Mouse (Mus musculus) midbrain, embryonic 15.5 days (tissue): Measurements from ENCODE around the gene Sf3b1. TPM values are rescaled to one million over a fixed set of nuclear protein-coding genes. Genes with fewer than 3 reads are reported as not detected.
"Not testable (repeated sequence)": the region's sequence is repeated elsewhere in the genome, so short reads cannot be mapped to it uniquely, and the experiment has no call there.

ENCODE experiments used
- ATAC-seq: fragments of 200-750 bp; cut with Nextera tagmentation; replicated peaks from 2 replicates; pipeline ENCODE4 v1.8.0; 2017; ENCODE audit warnings: moderate TSS enrichment
- H3K27ac ChIP-seq: fragments of 300-500 bp; sonication (generic); 2 replicates; pipeline ENCODE4 v1.5.1; 2015; ENCODE audit warnings: mild to moderate bottlenecking, inconsistent platforms
- H3K27me3 ChIP-seq: fragments of 300-500 bp; sonication (generic); replicated peaks from 2 replicates; pipeline ENCODE4 v1.6.1; 2015; ENCODE audit warnings: inconsistent platforms
- H3K36me3 ChIP-seq: fragments of 300-500 bp; sonication (generic); replicated peaks from 2 replicates; pipeline ENCODE4 v1.6.1; 2015; ENCODE audit warnings: inconsistent platforms
- H3K4me1 ChIP-seq: fragments of 300-500 bp; sonication (generic); 2 replicates; pipeline ENCODE4 v1.6.1; 2015; ENCODE audit warnings: inconsistent platforms
- H3K4me2 ChIP-seq: fragments of 300-500 bp; sonication (generic); 2 replicates; pipeline ENCODE4 v1.6.1; 2015; ENCODE audit warnings: inconsistent platforms, mild to moderate bottlenecking, moderate library complexity
- H3K4me3 ChIP-seq: fragments of 300-500 bp; sonication (generic); 2 replicates; pipeline ENCODE4 v1.5.1; 2015; ENCODE audit warnings: mild to moderate bottlenecking, inconsistent platforms
- H3K9ac ChIP-seq: fragments of 300-500 bp; sonication (generic); 2 replicates; pipeline ENCODE4 v1.6.1; 2015; ENCODE audit warnings: mild to moderate bottlenecking, inconsistent platforms
- H3K9me3 ChIP-seq: fragments of 300-500 bp; sonication (generic); 2 replicates; pipeline ENCODE4 v1.6.1; 2016; ENCODE audit warnings: inconsistent platforms
- WGBS: fragments of 180-500 bp; shearing (Covaris S2); methylation state at CpG from one replicate; pipeline ENCODE4 v1.1.7; 2015; ENCODE audit warnings: mixed read lengths; 5-methylcytosine and 5-hydroxymethylcytosine counted together
- polyA plus RNA-seq: library from polyadenylated mRNA; unstranded; fragments of >200 nt; fragmentation: Nextera tagmentation; extraction: Ambion mirVana; gene quantifications from 2 replicates; pipeline ENCODE4 v1.2.1, GENCODE M21; 2015

The Sf3b1 gene
- polyA plus RNA-seq, 1 experiment from 2014 or later = 305 TPM

GRCm38 (mm10) chr1:55025656-55026430 is 1.4 kb downstream of the Sf3b1 start:
- no peak overlapping the region for H3K27ac ChIP-seq
- peaks cover 17% of the 10 kb centered on the region for H3K4me1 ChIP-seq
- no peak for ATAC-seq
- no peaks in the 10 kb centered on the region for H3K9me3 ChIP-seq
- no peaks in the 10 kb centered on the region for H3K27me3 ChIP-seq
- 17% methylated on average over 10 of the region's 10 CpGs for WGBS
- H3K4me2 ChIP-seq = peak overlapping the region; percentile 61
- H3K36me3 ChIP-seq = no peaks in the 10 kb centered on the region
- H3K4me3 ChIP-seq = peak overlapping the region; percentile 70
- H3K9ac ChIP-seq = peak overlapping the region; percentile 96

- no peak for ATAC-seq
- peaks cover 10% of the 10 kb centered on the region; the same call in 1 of the 2 replicates for H3K36me3 ChIP-seq
- H3K4me1 ChIP-seq = peaks cover 17% of the 10 kb centered on the region
- H3K27me3 ChIP-seq = no peaks in the 10 kb centered on the region
- H3K4me2 ChIP-seq = no peak overlapping the region
- H3K9me3 ChIP-seq = no peaks in the 10 kb centered on the region
- no peak overlapping the region for H3K9ac ChIP-seq
- H3K4me3 ChIP-seq = no peak overlapping the region
- H3K27ac ChIP-seq = no peak overlapping the region
These were observed 5.4 kb downstream of the Sf3b1 start for GRCm38 (mm10) chr1:55021907-55022306.

- no peak overlapping the region for H3K4me3 ChIP-seq
- no peaks in the 10 kb centered on the region for H3K4me1 ChIP-seq
- ATAC-seq = no peak
- no peak overlapping the region for H3K4me2 ChIP-seq
- no peak overlapping the region for H3K9ac ChIP-seq
- H3K27me3 ChIP-seq = no peaks in the 10 kb centered on the region
- 58% methylated on average over 3 of the region's 3 CpGs for WGBS
- H3K27ac ChIP-seq = no peak overlapping the region
- H3K36me3 ChIP-seq = peaks cover 55% of the 10 kb centered on the region
- H3K9me3 ChIP-seq = no peaks in the 10 kb centered on the region
These were observed 14.8 kb downstream of the Sf3b1 start for GRCm38 (mm10) chr1:55012513-55012912.

- H3K36me3 ChIP-seq = peaks cover 44% of the 10 kb centered on the region
- not testable (repeated sequence) for H3K9me3 ChIP-seq, ATAC-seq, H3K4me2 ChIP-seq, H3K27me3 ChIP-seq, H3K4me1 ChIP-seq, H3K4me3 ChIP-seq, H3K27ac ChIP-seq, H3K9ac ChIP-seq
- WGBS = 82% methylated on average over 2 of the region's 2 CpGs
These were observed 19.0 kb downstream of the Sf3b1 start for GRCm38 (mm10) chr1:55008313-55008712.

- Histone ChIP-seq H3K9me3 (no peaks in the 10 kb centered on the region), H3K4me2 (no peak overlapping the region), H3K36me3 (peaks cover 71% of the 10 kb centered on the region), H3K4me1 (no peaks in the 10 kb centered on the region), H3K9ac (no peak overlapping the region), H3K27me3 (no peaks in the 10 kb centered on the region), H3K27ac (no peak overlapping the region), H3K4me3 (no peak overlapping the region)
- WGBS = 94% methylated on average over 5 of the region's 5 CpGs
- ATAC-seq = no peak
These were observed 33.7 kb downstream of the Sf3b1 start for GRCm38 (mm10) chr1:54993581-54993980.

- no peaks in the 10 kb centered on the region for H3K27me3 ChIP-seq
- H3K36me3 ChIP-seq = peaks cover 25% of the 10 kb centered on the region
- no peak overlapping the region for H3K4me3 ChIP-seq
- H3K4me2 ChIP-seq = no peak overlapping the region
- H3K9me3 ChIP-seq = no peaks in the 10 kb centered on the region
- no peak overlapping the region for H3K9ac ChIP-seq
- H3K4me1 ChIP-seq = no peaks in the 10 kb centered on the region
- H3K27ac ChIP-seq = no peak overlapping the region
- WGBS = 97% methylated on average over 5 of the region's 5 CpGs
- ATAC-seq = no peak
These were observed 41.0 kb downstream of the Sf3b1 start for GRCm38 (mm10) chr1:54986248-54986647.

- Histone ChIP-seq H3K4me3 (no peak overlapping the region), H3K27me3 (no peaks in the 10 kb centered on the region), H3K4me2 (no peak overlapping the region), H3K9ac (no peak overlapping the region), H3K36me3 (peaks cover 22% of the 10 kb centered on the region), H3K4me1 (no peaks in the 10 kb centered on the region), H3K9me3 (no peaks in the 10 kb centered on the region), H3K27ac (no peak overlapping the region)
- 86% methylated on average over 3 of the region's 3 CpGs for WGBS
- no peak for ATAC-seq
These were observed 41.5 kb downstream of the Sf3b1 start for GRCm38 (mm10) chr1:54985831-54986230.

- H3K9me3 ChIP-seq = no peaks in the 10 kb centered on the region
- ATAC-seq = no peak
- H3K4me3 ChIP-seq = no peak overlapping the region
- H3K4me2 ChIP-seq = no peak overlapping the region
- H3K27me3 ChIP-seq = no peaks in the 10 kb centered on the region
- WGBS = 92% methylated on average over 7 of the region's 7 CpGs
- no peak overlapping the region for H3K9ac ChIP-seq
- H3K4me1 ChIP-seq = no peaks in the 10 kb centered on the region
- H3K36me3 ChIP-seq = peaks cover 14% of the 10 kb centered on the region
- no peak overlapping the region for H3K27ac ChIP-seq
These were observed 43.1 kb downstream of the Sf3b1 start for GRCm38 (mm10) chr1:54984154-54984553.

GRCm38 (mm10) chr1:54983339-54983738 is 43.9 kb downstream of the Sf3b1 start:
- no peak overlapping the region for H3K4me2 ChIP-seq
- WGBS = 67% methylated on average over 3 of the region's 3 CpGs
- no peaks in the 10 kb centered on the region for H3K27me3 ChIP-seq
- H3K9ac ChIP-seq = no peak overlapping the region
- H3K4me3 ChIP-seq = no peak overlapping the region
- peaks cover 11% of the 10 kb centered on the region; the same call in 1 of the 2 replicates for H3K36me3 ChIP-seq
- H3K4me1 ChIP-seq = no peaks in the 10 kb centered on the region
- H3K9me3 ChIP-seq = no peaks in the 10 kb centered on the region
- no peak overlapping the region for H3K27ac ChIP-seq
- no peak for ATAC-seq

- Histone ChIP-seq H3K4me1 (no peaks in the 10 kb centered on the region), H3K4me3 (no peak overlapping the region), H3K36me3 (peaks cover 11% of the 10 kb centered on the region; the same call in 1 of the 2 replicates), H3K27ac (no peak overlapping the region), H3K9me3 (no peaks in the 10 kb centered on the region), H3K4me2 (no peak overlapping the region), H3K27me3 (no peaks in the 10 kb centered on the region), H3K9ac (no peak overlapping the region)
- WGBS = 88% methylated on average over 3 of the region's 3 CpGs
- ATAC-seq = no peak
These were observed 44.6 kb downstream of the Sf3b1 start for GRCm38 (mm10) chr1:54982636-54983035.

- H3K9me3 ChIP-seq = no peaks in the 10 kb centered on the region
- no peak overlapping the region for H3K9ac ChIP-seq
- ATAC-seq = peak; percentile 66
- no peaks in the 10 kb centered on the region for H3K4me1 ChIP-seq
- H3K4me3 ChIP-seq = no peak overlapping the region
- H3K36me3 ChIP-seq = 0 out of 2 replicates have a peak, but pooled peaks cover 4% of the 10 kb centered on the region
- no peaks in the 10 kb centered on the region for H3K27me3 ChIP-seq
- H3K27ac ChIP-seq = no peak overlapping the region
- WGBS = 63% methylated on average over 1 of the region's 1 CpGs
- H3K4me2 ChIP-seq = no peak overlapping the region
These were observed 47.9 kb downstream of the Sf3b1 start for GRCm38 (mm10) chr1:54979226-54979984.

- no peak overlapping the region for H3K4me2 ChIP-seq
- 84% methylated on average over 5 of the region's 5 CpGs for WGBS
- no peaks in the 10 kb centered on the region for H3K4me1 ChIP-seq
- ATAC-seq = no peak
- no peak overlapping the region for H3K9ac ChIP-seq
- no peak overlapping the region for H3K4me3 ChIP-seq
- H3K36me3 ChIP-seq = no peaks in the 10 kb centered on the region
- no peak overlapping the region for H3K27ac ChIP-seq
- H3K9me3 ChIP-seq = no peaks in the 10 kb centered on the region
- H3K27me3 ChIP-seq = no peaks in the 10 kb centered on the region
These were observed 55.4 kb downstream of the Sf3b1 start for GRCm38 (mm10) chr1:54971687-54972404.
